Mouse (Mus musculus) E14TG2a.4 (cell line): ENCODE data around the gene Col25a1.

Experiments used
- CTCF ChIP-seq: conservative IDR thresholded peaks from 2 replicates; pipeline ENCODE4 v1.5.1; 2014; ENCODE audit warnings: low read length
- NANOG ChIP-seq: IDR thresholded peaks from 2 replicates; pipeline ENCODE4 v1.6.1; 2014; ENCODE audit warnings: borderline replicate concordance, low read length, mixed read lengths
- POU5F1 ChIP-seq: IDR thresholded peaks from 2 replicates; pipeline ENCODE4 v1.6.1; 2014; ENCODE audit warnings: low read length, borderline replicate concordance

DNA sequence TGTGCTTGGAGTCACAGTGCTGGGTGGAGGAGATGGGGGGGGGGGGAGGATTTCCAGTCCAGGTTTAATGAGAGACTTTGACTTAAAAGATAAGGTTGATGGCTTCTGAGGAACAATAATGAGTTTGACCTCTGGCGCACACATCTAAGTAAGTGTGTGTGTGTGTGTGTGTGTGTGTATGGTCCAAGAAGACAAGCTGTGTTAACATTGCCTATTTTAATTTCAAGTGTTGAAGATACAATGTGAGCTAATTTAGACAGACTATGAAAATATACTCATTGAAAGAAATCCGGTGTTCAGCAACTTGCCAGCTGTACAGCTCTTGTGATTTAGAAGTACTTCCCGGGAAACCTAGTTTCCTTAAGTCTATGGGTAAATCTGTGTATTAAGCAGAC lies 199.3 kb downstream of the Col25a1 start:
- TF ChIP-seq CTCF: no peak
- TF ChIP-seq NANOG: no peak
- no peak for TF ChIP-seq POU5F1
